Mouse (Mus musculus) erythroblast, embryonic 14.5 days (primary cell): ENCODE results near the gene Trabd2b. TPM values are rescaled to one million over a fixed set of nuclear protein-coding genes. Genes with fewer than 3 reads are reported as not detected.

Source experiments
- H3K27me3 ChIP-seq: 2 replicates; pipeline ENCODE4 v1.6.1; 2012; ENCODE audit warnings: inconsistent platforms; ENCODE audit not compliant: control insufficient read depth
- H3K36me3 ChIP-seq: 2 replicates; pipeline ENCODE4 v1.6.1; 2012; ENCODE audit warnings: mild to moderate bottlenecking, inconsistent platforms; ENCODE audit not compliant: control insufficient read depth
- H3K4me1 ChIP-seq: 2 replicates; pipeline ENCODE4 v1.6.1; 2012; ENCODE audit warnings: inconsistent platforms; ENCODE audit not compliant: control insufficient read depth
- H3K4me3 ChIP-seq: replicated peaks from 2 replicates; pipeline ENCODE3; 2012; ENCODE audit warnings: moderate library complexity, mild to moderate bottlenecking, inconsistent platforms
- H3K9me3 ChIP-seq: 2 replicates; pipeline ENCODE4 v1.6.1; 2012; ENCODE audit warnings: low read length, inconsistent platforms, mixed read lengths; ENCODE audit not compliant: control insufficient read depth
- GATA1 ChIP-seq: IDR thresholded peaks from 2 replicates; pipeline ENCODE4 v1.6.1; 2012; ENCODE audit warnings: low read length, inconsistent platforms, mixed read lengths
- TAL1 ChIP-seq: IDR thresholded peaks from 3 replicates; pipeline ENCODE4 v1.6.1; 2012; ENCODE audit warnings: low read length, inconsistent platforms, mixed read lengths
- polyA plus RNA-seq: library from polyadenylated mRNA; stranded (reverse); fragments of >175 nt; gene quantifications from 2 replicates; pipeline ENCODE4 v1.2.3, GENCODE M21; 2012

Gene Trabd2b
- polyA plus RNA-seq, 1 experiment = not detected

DNA sequence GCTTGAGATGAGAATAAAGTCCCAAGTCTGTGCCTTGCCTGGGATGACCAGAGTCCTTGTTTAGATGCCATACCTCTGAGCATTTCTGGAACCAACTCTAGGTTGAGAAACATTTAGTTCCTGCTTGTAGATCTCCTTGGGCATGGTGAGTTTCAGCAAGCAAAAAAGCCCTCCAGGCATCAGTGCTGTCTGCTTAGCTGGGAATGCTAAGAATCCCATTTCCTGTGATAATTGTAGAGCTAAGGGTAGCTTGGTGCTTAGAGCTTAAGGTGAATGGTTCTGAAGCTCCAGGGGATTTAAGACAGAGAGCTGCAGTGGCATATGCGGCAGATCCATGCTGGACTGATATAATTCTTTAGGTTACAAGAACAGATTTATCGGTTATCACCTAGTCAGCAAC lies 26.2 kb downstream of the Trabd2b start:
- TF ChIP-seq TAL1 (no peak), GATA1 (no peak)

DNA sequence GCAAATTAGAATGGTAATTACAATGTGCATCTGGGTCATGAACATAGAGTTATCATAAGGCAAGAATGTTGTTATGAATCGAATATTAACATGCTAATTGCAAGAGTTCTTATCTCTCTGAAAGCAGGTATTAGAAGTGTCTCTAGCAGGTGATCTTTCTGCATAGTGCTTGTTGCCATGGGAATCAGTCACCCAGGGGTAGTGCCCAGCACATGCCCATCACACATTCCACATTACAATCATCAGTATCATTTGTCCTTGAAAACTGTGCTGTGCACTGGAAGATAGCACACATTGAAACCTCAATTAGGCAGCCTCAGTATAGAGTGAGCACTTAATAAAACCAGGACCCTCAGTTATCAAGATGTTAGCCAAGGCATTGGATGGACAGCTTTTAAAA lies 26.9 kb downstream of the Trabd2b start:
- no peak for TF ChIP-seq TAL1
- TF ChIP-seq GATA1 = no peak
- no peaks in the 10 kb centered on the region for H3K27me3 ChIP-seq
- no peak overlapping the region for H3K4me3 ChIP-seq
- H3K4me1 ChIP-seq = no peaks in the 10 kb centered on the region
- no peaks in the 10 kb centered on the region for H3K36me3 ChIP-seq
- H3K9me3 ChIP-seq = no peaks in the 10 kb centered on the region

More for the DNA sequence above, 26.2 kb downstream of the Trabd2b start:
- no peaks in the 10 kb centered on the region for H3K27me3 ChIP-seq
- no peak overlapping the region for H3K4me3 ChIP-seq
- H3K4me1 ChIP-seq = no peaks in the 10 kb centered on the region
- no peaks in the 10 kb centered on the region for H3K36me3 ChIP-seq
- H3K9me3 ChIP-seq = no peaks in the 10 kb centered on the region

DNA sequence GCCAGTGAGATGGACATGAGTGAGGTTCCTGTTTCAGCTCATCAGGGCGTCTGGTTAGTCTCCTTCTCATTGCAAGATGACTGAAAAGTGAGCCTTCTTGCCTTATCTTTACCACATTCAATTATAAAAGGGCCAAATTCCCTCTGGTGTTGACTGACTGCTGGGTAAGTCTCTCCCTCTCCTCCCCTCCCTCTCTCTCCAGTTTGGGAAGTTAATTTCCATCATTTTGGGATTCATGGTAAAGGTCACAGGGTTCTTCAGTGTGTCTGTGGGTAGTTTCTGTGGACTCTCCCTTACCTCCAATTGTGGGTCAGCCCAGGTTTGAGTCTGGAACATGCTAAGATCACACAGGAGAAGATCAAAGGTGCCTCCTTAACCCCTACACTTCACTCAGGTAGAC lies 28.2 kb downstream of the Trabd2b start:
- H3K4me1 ChIP-seq = no peaks in the 10 kb centered on the region
- no peak for TF ChIP-seq GATA1
- H3K9me3 ChIP-seq = no peaks in the 10 kb centered on the region
- no peak overlapping the region for H3K4me3 ChIP-seq
- H3K36me3 ChIP-seq = no peaks in the 10 kb centered on the region
- no peaks in the 10 kb centered on the region for H3K27me3 ChIP-seq

- Histone ChIP-seq H3K27me3 (no peaks in the 10 kb centered on the region), H3K9me3 (no peaks in the 10 kb centered on the region), H3K4me3 (no peak overlapping the region), H3K4me1 (no peaks in the 10 kb centered on the region), H3K36me3 (no peaks in the 10 kb centered on the region)
- TF ChIP-seq GATA1 (no peak), TAL1 (no peak)
These were observed 28.9 kb downstream of the Trabd2b start for GRCm38 (mm10) chr4:114435381-114435780.

GRCm38 (mm10) chr4:114438764-114439163 lies 32.2 kb downstream of the Trabd2b start:
- H3K27me3 ChIP-seq = no peaks in the 10 kb centered on the region
- no peaks in the 10 kb centered on the region for H3K4me1 ChIP-seq
- no peaks in the 10 kb centered on the region for H3K36me3 ChIP-seq
- TF ChIP-seq GATA1 (no peak), TAL1 (no peak)
- H3K4me3 ChIP-seq = no peak overlapping the region
- no peaks in the 10 kb centered on the region for H3K9me3 ChIP-seq

DNA sequence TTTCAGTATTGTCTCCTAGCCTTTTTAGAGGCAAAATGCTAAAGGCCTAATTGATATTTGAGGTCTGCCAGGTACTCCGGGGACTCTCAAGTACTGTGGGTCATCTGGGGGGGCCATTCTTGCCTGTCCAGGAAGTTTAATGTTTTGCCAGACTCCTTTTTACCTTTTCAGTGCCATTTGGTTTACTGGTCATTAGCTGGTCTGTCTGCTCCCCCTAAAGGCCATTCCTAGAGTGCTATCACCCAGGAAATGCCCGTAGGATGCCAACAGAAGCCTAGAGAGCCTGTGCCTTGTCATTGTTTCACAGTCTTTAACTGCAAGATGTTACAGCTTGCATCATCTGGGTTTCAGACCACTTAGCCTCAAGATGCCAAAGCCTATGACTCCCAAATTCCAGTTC lies 35.7 kb downstream of the Trabd2b start:
- no peak overlapping the region for H3K4me3 ChIP-seq
- no peaks in the 10 kb centered on the region for H3K27me3 ChIP-seq
- H3K4me1 ChIP-seq = no peaks in the 10 kb centered on the region
- H3K9me3 ChIP-seq = no peaks in the 10 kb centered on the region
- no peak for TF ChIP-seq GATA1
- TF ChIP-seq TAL1 = no peak
- H3K36me3 ChIP-seq = no peaks in the 10 kb centered on the region

- H3K36me3 ChIP-seq = no peaks in the 10 kb centered on the region
- H3K27me3 ChIP-seq = no peaks in the 10 kb centered on the region
- no peaks in the 10 kb centered on the region for H3K4me1 ChIP-seq
- no peak for TF ChIP-seq GATA1
- no peak for TF ChIP-seq TAL1
- no peaks in the 10 kb centered on the region for H3K9me3 ChIP-seq
- no peak overlapping the region for H3K4me3 ChIP-seq
These were observed 36.1 kb downstream of the Trabd2b start for GRCm38 (mm10) chr4:114442661-114443060.

- H3K36me3 ChIP-seq = no peaks in the 10 kb centered on the region
- no peak for TF ChIP-seq TAL1
- TF ChIP-seq GATA1 = no peak
- H3K9me3 ChIP-seq = no peaks in the 10 kb centered on the region
- H3K4me3 ChIP-seq = no peak overlapping the region
- H3K27me3 ChIP-seq = no peaks in the 10 kb centered on the region
- H3K4me1 ChIP-seq = no peaks in the 10 kb centered on the region
These were observed 42.0 kb downstream of the Trabd2b start for GRCm38 (mm10) chr4:114448393-114449052.

- no peaks in the 10 kb centered on the region for H3K9me3 ChIP-seq
- H3K4me1 ChIP-seq = no peaks in the 10 kb centered on the region
- H3K36me3 ChIP-seq = no peaks in the 10 kb centered on the region
- TF ChIP-seq GATA1 (no peak), TAL1 (no peak)
- H3K4me3 ChIP-seq = no peak overlapping the region
- no peaks in the 10 kb centered on the region for H3K27me3 ChIP-seq
These were observed 46.6 kb downstream of the Trabd2b start for GRCm38 (mm10) chr4:114453101-114453500.

DNA sequence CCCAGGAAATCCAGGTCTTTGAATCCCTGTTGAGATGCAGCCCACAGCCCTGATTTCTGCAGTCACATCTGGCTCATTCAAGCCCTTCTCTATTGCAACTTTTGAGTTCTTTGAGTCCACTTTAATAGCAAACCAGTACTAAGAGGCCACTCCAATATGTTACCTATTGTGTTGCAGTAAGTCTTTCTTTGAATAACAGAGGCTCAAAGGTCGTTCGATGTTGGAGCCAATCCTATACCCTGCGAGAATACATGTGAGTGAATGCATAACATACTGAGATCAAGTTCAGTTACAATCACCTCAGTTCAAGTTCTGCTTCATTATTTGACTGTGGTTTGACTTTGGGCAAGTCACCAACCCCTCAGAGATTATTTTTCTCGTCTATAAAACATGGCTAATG lies 47.5 kb downstream of the Trabd2b start:
- H3K27me3 ChIP-seq = no peaks in the 10 kb centered on the region

More for the DNA sequence above, 47.5 kb downstream of the Trabd2b start:
- Histone ChIP-seq H3K4me1 (no peaks in the 10 kb centered on the region), H3K9me3 (no peaks in the 10 kb centered on the region), H3K4me3 (no peak overlapping the region), H3K36me3 (no peaks in the 10 kb centered on the region)
- TF ChIP-seq GATA1 (no peak), TAL1 (no peak)
